Mouse (Mus musculus): ENCODE measurements around the gene Sidt2.

Gene Sidt2

GRCm38 (mm10) chr9:45910995-45911394 lies 44.1 kb downstream of the Sidt2 start:
- DNase-seq (ENCODE audit: low spot score): no peak

- DNase-seq (ENCODE audit: low spot score): peak; percentile 66
Observed at GRCm38 (mm10) chr9:45907078-45907428, 48.0 kb downstream of the Sidt2 start.

- DNase-seq (ENCODE audit: low spot score): peak; percentile 94
Observed at GRCm38 (mm10) chr9:45906355-45907077, 48.5 kb downstream of the Sidt2 start, which contains the start of the genes Pcsk7 and Rnf214. Gene Pcsk7 (plus strand): TSS chr9:45906497. Gene Rnf214 (minus strand): TSS chr9:45906911.

GRCm38 (mm10) chr9:45905811-45906237 lies 49.2 kb downstream of the Sidt2 start:
- DNase-seq (ENCODE audit: low spot score): peak; percentile 67

- DNase-seq (ENCODE audit: low spot score): no peak
Observed at GRCm38 (mm10) chr9:45905196-45905595, 49.9 kb downstream of the Sidt2 start.

- DNase-seq (ENCODE audit: low spot score): no peak
Observed at GRCm38 (mm10) chr9:45893681-45894080, 61.4 kb downstream of the Sidt2 start.
